Mouse (Mus musculus) embryonic facial prominence, embryonic 15.5 days (tissue): ENCODE measurements around the gene Cngb1. TPM values are rescaled to one million over a fixed set of nuclear protein-coding genes. Genes with fewer than 3 reads are reported as not detected.

Experiments
- ATAC-seq: fragments of 200-750 bp; cut with Nextera tagmentation; 2 replicates; pipeline ENCODE4 v1.8.0; 2017; ENCODE audit warnings: low read depth, moderate TSS enrichment; ENCODE audit not compliant: insufficient number of reproducible peaks, low FRiP score, low TSS enrichment
- H3K27ac ChIP-seq: fragments of 300-500 bp; sonication (generic); replicated peaks from 2 replicates; pipeline ENCODE4 v1.5.1; 2015; ENCODE audit warnings: mild to moderate bottlenecking, inconsistent platforms
- H3K27me3 ChIP-seq: fragments of 300-500 bp; sonication (generic); 2 replicates; pipeline ENCODE4 v1.6.1; 2015; ENCODE audit warnings: inconsistent platforms
- H3K36me3 ChIP-seq: fragments of 300-500 bp; sonication (generic); 2 replicates; pipeline ENCODE4 v1.6.1; 2015; ENCODE audit warnings: mild to moderate bottlenecking, inconsistent platforms
- H3K4me1 ChIP-seq: fragments of 300-500 bp; sonication (generic); 2 replicates; pipeline ENCODE4 v1.6.1; 2015; ENCODE audit warnings: inconsistent platforms
- H3K4me2 ChIP-seq: fragments of 300-500 bp; sonication (generic); replicated peaks from 2 replicates; pipeline ENCODE4 v1.6.1; 2015; ENCODE audit warnings: mild to moderate bottlenecking, inconsistent platforms
- H3K4me3 ChIP-seq: fragments of 300-500 bp; sonication (generic); replicated peaks from 2 replicates; pipeline ENCODE4 v1.5.1; 2015; ENCODE audit warnings: mild to moderate bottlenecking, inconsistent platforms
- H3K9ac ChIP-seq: fragments of 300-500 bp; sonication (generic); 2 replicates; pipeline ENCODE4 v1.6.1; 2015; ENCODE audit warnings: inconsistent platforms
- H3K9me3 ChIP-seq: fragments of 300-500 bp; sonication (generic); replicated peaks from 2 replicates; pipeline ENCODE4 v1.6.1; 2016; ENCODE audit warnings: inconsistent platforms
- WGBS: fragments of 180-500 bp; shearing (Covaris S2); methylation state at CpG from one replicate; pipeline ENCODE4 v1.1.7; 2015; 5-methylcytosine and 5-hydroxymethylcytosine counted together
- polyA plus RNA-seq: library from polyadenylated mRNA; unstranded; fragments of >200 nt; fragmentation: Nextera tagmentation; extraction: Ambion mirVana; gene quantifications from 2 replicates; pipeline ENCODE4 v1.2.1, GENCODE M21; 2015

Gene Cngb1
- polyA plus RNA-seq, 1 experiment from 2014 or later: 0.94 TPM

- WGBS: 64% methylated on average over 5 of the region's 5 CpGs
Observed at GRCm38 (mm10) chr8:95281493-95281892, 24.9 kb downstream of the Cngb1 start.

DNA sequence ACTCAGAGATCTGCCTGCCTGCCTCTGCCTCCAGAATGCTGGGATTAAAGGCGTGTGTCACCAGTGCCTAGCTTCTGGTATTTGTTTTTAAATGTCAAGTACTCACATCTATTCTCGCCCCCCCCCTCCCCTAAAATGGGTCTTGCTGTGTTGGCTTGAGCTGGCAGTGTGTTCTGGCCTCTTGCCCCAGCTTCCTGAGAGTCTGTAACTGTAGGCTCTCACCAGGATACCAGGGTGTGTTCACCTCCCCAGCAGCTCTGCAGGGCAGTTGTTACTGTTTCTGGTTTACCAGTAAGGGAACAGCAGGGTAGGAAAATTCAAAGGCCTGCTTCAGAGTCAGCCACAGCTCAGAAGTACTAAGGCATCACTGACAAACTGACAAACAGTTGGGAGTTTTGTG lies 33.5 kb downstream of the Cngb1 start:
- Histone ChIP-seq H3K4me1 (no peaks in the 10 kb centered on the region), H3K27me3 (no peaks in the 10 kb centered on the region), H3K4me3 (no peak overlapping the region), H3K4me2 (no peak overlapping the region), H3K9me3 (no peaks in the 10 kb centered on the region), H3K9ac (no peak overlapping the region), H3K27ac (no peak overlapping the region), H3K36me3 (no peaks in the 10 kb centered on the region)
- ATAC-seq: no peak
- 31% methylated on average over 2 of the region's 2 CpGs for WGBS

More at GRCm38 (mm10) chr8:95281493-95281892, 24.9 kb downstream of the Cngb1 start:
- Histone ChIP-seq H3K4me2 (no peak overlapping the region), H3K4me3 (no peak overlapping the region), H3K27me3 (no peaks in the 10 kb centered on the region), H3K4me1 (no peaks in the 10 kb centered on the region), H3K9me3 (no peaks in the 10 kb centered on the region), H3K36me3 (no peaks in the 10 kb centered on the region), H3K9ac (no peak overlapping the region), H3K27ac (no peak overlapping the region)
- no peak for ATAC-seq

DNA sequence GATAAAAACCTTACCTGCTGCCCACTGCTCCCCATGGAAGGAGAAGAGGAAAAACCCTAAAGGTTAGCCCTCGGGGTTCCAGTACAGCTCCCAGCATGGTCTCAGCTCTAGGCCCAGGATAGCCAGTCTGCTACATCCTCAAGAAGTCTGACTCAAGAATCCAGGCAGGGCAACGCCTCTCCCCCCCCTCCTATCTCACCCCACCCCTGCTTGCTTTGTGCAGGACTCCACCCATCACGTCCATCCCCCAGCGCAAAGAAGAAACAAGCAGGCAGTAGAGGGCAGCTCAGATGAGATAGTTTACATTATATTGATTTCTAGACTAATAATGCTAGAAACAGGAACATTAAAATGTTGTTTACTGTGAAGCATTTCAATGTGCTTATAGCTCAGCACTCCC lies 34.5 kb downstream of the Cngb1 start:
- ATAC-seq: no peak
- no peaks in the 10 kb centered on the region for H3K4me1 ChIP-seq
- H3K27ac ChIP-seq: no peak overlapping the region
- H3K4me2 ChIP-seq: no peak overlapping the region
- no peaks in the 10 kb centered on the region for H3K36me3 ChIP-seq
- H3K4me3 ChIP-seq: no peak overlapping the region
- no peak overlapping the region for H3K9ac ChIP-seq
- H3K27me3 ChIP-seq: no peaks in the 10 kb centered on the region
- no peaks in the 10 kb centered on the region for H3K9me3 ChIP-seq
- 20% methylated on average over 4 of the region's 4 CpGs for WGBS

DNA sequence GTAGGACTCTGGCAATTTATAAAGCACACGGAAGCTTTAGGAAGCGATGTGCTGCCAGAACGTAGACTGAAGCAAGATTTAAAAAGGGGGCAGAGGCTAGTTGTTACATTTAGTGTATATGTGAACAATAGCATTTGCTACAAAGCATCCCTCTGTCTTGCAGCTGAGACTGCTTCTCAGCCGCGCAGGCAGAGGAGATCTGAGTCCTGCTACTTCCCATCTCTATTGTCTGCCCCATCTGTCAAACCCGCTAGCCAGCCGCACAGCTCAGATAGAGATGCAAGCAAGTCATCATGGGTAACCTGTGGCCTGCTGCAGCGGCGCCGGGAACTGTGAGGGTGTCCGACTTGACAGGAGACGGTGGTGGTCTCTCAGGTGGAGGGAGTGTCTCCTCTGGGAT lies 35.9 kb downstream of the Cngb1 start:
- 75% methylated on average over 12 of the region's 12 CpGs for WGBS

DNA sequence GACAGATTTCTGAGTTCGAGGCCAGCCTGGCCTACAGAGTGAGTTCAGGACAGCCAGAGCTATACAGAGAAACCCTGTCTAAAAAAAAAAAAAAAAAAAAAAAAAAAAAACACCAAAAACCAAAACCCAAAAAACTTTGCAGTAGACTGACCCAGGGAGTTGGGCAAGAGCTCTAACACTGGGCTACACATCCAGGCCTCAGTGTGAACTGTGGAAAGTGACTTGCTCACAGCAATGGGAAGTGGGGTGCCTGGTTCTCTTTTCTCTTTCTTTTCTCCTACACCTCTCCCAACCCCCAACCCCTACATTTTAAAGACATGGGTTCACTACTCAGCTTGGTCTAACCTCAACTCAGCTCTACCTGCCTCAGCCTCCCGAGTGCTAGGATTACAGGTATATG lies 44.2 kb downstream of the Cngb1 start:
- Histone ChIP-seq H3K4me1 (no peaks in the 10 kb centered on the region), H3K36me3 (no peaks in the 10 kb centered on the region), H3K27me3 (no peaks in the 10 kb centered on the region), H3K9ac (no peak overlapping the region), H3K27ac (no peak overlapping the region), H3K9me3 (no peaks in the 10 kb centered on the region), H3K4me2 (no peak overlapping the region), H3K4me3 (no peak overlapping the region)
- WGBS: 76% methylated on average over 2 of the region's 2 CpGs
- ATAC-seq: no peak

More for the DNA sequence above, 35.9 kb downstream of the Cngb1 start:
- Histone ChIP-seq H3K4me2 (no peak overlapping the region), H3K27ac (no peak overlapping the region), H3K4me1 (no peaks in the 10 kb centered on the region), H3K9me3 (no peaks in the 10 kb centered on the region), H3K36me3 (no peaks in the 10 kb centered on the region), H3K27me3 (no peaks in the 10 kb centered on the region), H3K9ac (no peak overlapping the region), H3K4me3 (no peak overlapping the region)
- no peak for ATAC-seq

DNA sequence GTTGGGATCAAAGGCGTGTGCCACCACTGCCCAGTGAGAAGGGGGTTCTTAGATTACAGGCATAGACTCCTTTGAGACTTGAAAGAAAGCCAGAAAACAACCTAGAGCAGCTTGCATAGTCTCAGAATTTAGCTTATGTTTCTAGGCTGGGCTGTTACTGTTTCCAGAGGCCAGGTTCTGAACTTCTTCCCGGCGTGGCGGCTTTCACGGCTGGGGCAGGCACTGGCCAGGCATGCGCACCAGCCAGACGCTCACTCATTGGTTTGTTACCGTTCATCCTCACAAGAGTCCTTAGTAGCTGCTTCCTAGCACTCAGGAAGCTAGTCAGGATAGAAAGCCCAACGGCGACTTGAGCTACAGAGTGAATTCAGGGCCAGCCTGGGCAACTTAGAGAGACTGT lies 50.8 kb downstream of the Cngb1 start:
- Histone ChIP-seq H3K27me3 (no peaks in the 10 kb centered on the region), H3K4me2 (no peak overlapping the region), H3K9me3 (no peaks in the 10 kb centered on the region), H3K36me3 (no peaks in the 10 kb centered on the region), H3K9ac (no peak overlapping the region), H3K27ac (no peak overlapping the region), H3K4me1 (0 out of 2 replicates have a peak, but pooled peaks cover 3% of the 10 kb centered on the region), H3K4me3 (no peak overlapping the region)
- ATAC-seq: no peak
- WGBS: 74% methylated on average over 10 of the region's 10 CpGs

- Histone ChIP-seq H3K9me3 (no peaks in the 10 kb centered on the region), H3K9ac (peak overlapping the region; percentile 15; the same call in 1 of the 2 replicates), H3K27me3 (no peaks in the 10 kb centered on the region), H3K4me3 (peak overlapping the region; percentile 37), H3K4me1 (0 out of 2 replicates have a peak, but pooled peaks cover 3% of the 10 kb centered on the region), H3K36me3 (no peaks in the 10 kb centered on the region), H3K4me2 (peak overlapping the region; percentile 62), H3K27ac (peak overlapping the region; percentile 78)
- WGBS: 19% methylated on average over 16 of the region's 16 CpGs
- peak; percentile 89 for ATAC-seq
Observed at GRCm38 (mm10) chr8:95254564-95255434, 51.6 kb downstream of the Cngb1 start.

- Histone ChIP-seq H3K36me3 (no peaks in the 10 kb centered on the region), H3K9me3 (no peaks in the 10 kb centered on the region), H3K4me3 (no peak overlapping the region), H3K9ac (no peak overlapping the region), H3K27ac (no peak overlapping the region), H3K4me1 (0 out of 2 replicates have a peak, but pooled peaks cover 3% of the 10 kb centered on the region), H3K27me3 (no peaks in the 10 kb centered on the region), H3K4me2 (no peak overlapping the region)
- no peak for ATAC-seq
- 62% methylated on average over 9 of the region's 9 CpGs for WGBS
Observed at GRCm38 (mm10) chr8:95252056-95252455, 54.3 kb downstream of the Cngb1 start.

DNA sequence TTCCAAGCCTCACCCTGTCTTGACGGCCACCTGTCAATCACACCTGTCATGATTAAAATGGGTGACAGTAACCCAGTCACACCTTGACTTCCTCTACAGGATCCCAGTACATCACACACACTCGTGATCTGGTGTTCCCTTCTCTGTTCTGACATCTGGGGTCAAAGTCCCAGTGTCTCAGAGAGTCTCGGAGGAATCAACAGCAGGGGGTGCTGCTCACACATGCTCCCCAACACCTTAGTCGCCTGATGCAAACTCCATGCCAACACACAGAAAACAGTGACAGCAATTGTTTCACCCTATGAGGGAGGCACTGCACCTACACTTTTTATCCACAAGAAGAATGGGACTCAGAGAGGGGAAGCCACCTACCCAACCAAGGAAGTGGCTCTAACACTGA lies 56.5 kb downstream of the Cngb1 start:
- Histone ChIP-seq H3K9ac (no peak overlapping the region), H3K27me3 (no peaks in the 10 kb centered on the region), H3K4me2 (no peak overlapping the region), H3K4me3 (no peak overlapping the region), H3K9me3 (no peaks in the 10 kb centered on the region), H3K36me3 (no peaks in the 10 kb centered on the region), H3K4me1 (0 out of 2 replicates have a peak, but pooled peaks cover 3% of the 10 kb centered on the region), H3K27ac (no peak overlapping the region)
- 51% methylated on average over 4 of the region's 4 CpGs for WGBS
- ATAC-seq: no peak

GRCm38 (mm10) chr8:95247277-95247676 lies 59.1 kb downstream of the Cngb1 start:
- Histone ChIP-seq H3K36me3 (no peaks in the 10 kb centered on the region), H3K27ac (no peak overlapping the region), H3K4me2 (no peak overlapping the region), H3K4me1 (0 out of 2 replicates have a peak, but pooled peaks cover 7% of the 10 kb centered on the region), H3K9me3 (no peaks in the 10 kb centered on the region), H3K4me3 (no peak overlapping the region), H3K9ac (no peak overlapping the region), H3K27me3 (no peaks in the 10 kb centered on the region)
- WGBS: 64% methylated on average over 5 of the region's 5 CpGs
- ATAC-seq: no peak

DNA sequence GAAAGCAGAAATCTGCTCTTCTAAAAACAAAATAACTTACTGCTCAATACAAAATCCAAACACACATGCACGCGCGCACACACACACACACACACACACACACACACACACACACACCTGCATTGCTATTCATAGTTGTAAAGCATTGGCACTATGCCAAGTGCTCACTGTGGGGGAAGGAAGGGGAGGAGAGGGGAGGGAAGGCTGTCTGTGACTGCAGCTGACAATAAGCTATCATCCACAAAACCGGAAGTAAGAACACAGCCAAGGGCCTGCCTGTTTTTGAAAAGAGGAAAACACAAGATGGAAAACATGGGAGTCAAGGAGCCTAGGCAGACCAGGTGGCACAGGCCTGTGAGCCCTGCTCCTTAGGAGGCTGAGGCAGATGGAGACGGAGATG lies 61.2 kb downstream of the Cngb1 start:
- H3K4me3 ChIP-seq: no peak overlapping the region
- peak; percentile 53; the same call in 1 of the 2 replicates for ATAC-seq
- H3K4me2 ChIP-seq: no peak overlapping the region
- no peak overlapping the region for H3K9ac ChIP-seq
- WGBS: 56% methylated on average over 5 of the region's 5 CpGs
- H3K9me3 ChIP-seq: no peaks in the 10 kb centered on the region
- 0 out of 2 replicates have a peak overlapping the region, but pooled peaks have one; percentile 18 for H3K27ac ChIP-seq
- H3K27me3 ChIP-seq: no peaks in the 10 kb centered on the region
- 0 out of 2 replicates have a peak, but pooled peaks cover 7% of the 10 kb centered on the region for H3K4me1 ChIP-seq
- no peaks in the 10 kb centered on the region for H3K36me3 ChIP-seq
